Mouse (Mus musculus): Measurements from ENCODE around the gene Nos3. TPM values are rescaled to one million over a fixed set of nuclear protein-coding genes. Genes with fewer than 3 reads are reported as not detected.

Gene Nos3
- 1 to 10 TPM; 5.8 to 8.0 (median 6.9) TPM for total RNA-seq (2022)

- no peak for DNase-seq (ENCODE audit: low spot score in 2 of 2)
Measured at GRCm38 (mm10) chr5:24364508-24364907, at the start of gene Nos3. Gene Nos3 (plus strand): TSS chr5:24364810.

- DNase-seq (ENCODE audit: low spot score in 2 of 2), result no peak
Measured at GRCm38 (mm10) chr5:24319776-24320466, 44.7 kb upstream of the Nos3 start.

- no peak for DNase-seq (ENCODE audit: low spot score in 2 of 2)
Measured at GRCm38 (mm10) chr5:24320467-24320813, 44.2 kb upstream of the Nos3 start.

GRCm38 (mm10) chr5:24320894-24321293 lies 43.7 kb upstream of the Nos3 start:
- no peak for DNase-seq (ENCODE audit: low spot score in 2 of 2)

GRCm38 (mm10) chr5:24321711-24322682 lies 42.6 kb upstream of the Nos3 start:
- DNase-seq (ENCODE audit: low spot score in 2 of 2), result no peak

GRCm38 (mm10) chr5:24325251-24325650 lies 39.4 kb upstream of the Nos3 start:
- no peak for DNase-seq (ENCODE audit: low spot score in 2 of 2)

GRCm38 (mm10) chr5:24326166-24326841 lies 38.3 kb upstream of the Nos3 start:
- DNase-seq (ENCODE audit: low spot score in 2 of 2), result no peak

GRCm38 (mm10) chr5:24326842-24327417 lies 37.7 kb upstream of the Nos3 start:
- DNase-seq (ENCODE audit: low spot score in 2 of 2), result peak in 1 of 2 experiments; percentile 4

GRCm38 (mm10) chr5:24328813-24329211 lies 35.8 kb upstream of the Nos3 start:
- no peak for DNase-seq (ENCODE audit: low spot score in 2 of 2)

- peak in 1 of 2 experiments; percentile 32 for DNase-seq (ENCODE audit: low spot score in 2 of 2)
Measured at GRCm38 (mm10) chr5:24329212-24329964, 35.2 kb upstream of the Nos3 start.

GRCm38 (mm10) chr5:24329965-24330298 lies 34.7 kb upstream of the Nos3 start:
- DNase-seq (ENCODE audit: low spot score in 2 of 2), result no peak

- no peak for DNase-seq (ENCODE audit: low spot score in 2 of 2)
Measured at GRCm38 (mm10) chr5:24332401-24332800, 32.2 kb upstream of the Nos3 start.

- DNase-seq (ENCODE audit: low spot score in 2 of 2), result no peak
Measured at GRCm38 (mm10) chr5:24334749-24335148, 29.9 kb upstream of the Nos3 start.

- DNase-seq (ENCODE audit: low spot score in 2 of 2), result no peak
Measured at GRCm38 (mm10) chr5:24335888-24336511, 28.6 kb upstream of the Nos3 start.

GRCm38 (mm10) chr5:24337366-24337765 lies 27.2 kb upstream of the Nos3 start:
- no peak for DNase-seq (ENCODE audit: low spot score in 2 of 2)

GRCm38 (mm10) chr5:24337821-24338220 lies 26.8 kb upstream of the Nos3 start:
- DNase-seq (ENCODE audit: low spot score in 2 of 2), result no peak

- no peak for DNase-seq (ENCODE audit: low spot score in 2 of 2)
Measured at GRCm38 (mm10) chr5:24342205-24342963, 22.2 kb upstream of the Nos3 start.

GRCm38 (mm10) chr5:24342966-24343365 lies 21.6 kb upstream of the Nos3 start:
- no peak for DNase-seq (ENCODE audit: low spot score in 2 of 2)

- DNase-seq (ENCODE audit: low spot score in 2 of 2), result no peak
Measured at GRCm38 (mm10) chr5:24343379-24343778, 21.2 kb upstream of the Nos3 start.

GRCm38 (mm10) chr5:24343977-24344436 lies 20.6 kb upstream of the Nos3 start:
- DNase-seq (ENCODE audit: low spot score in 2 of 2), result no peak

Measured in left cerebral cortex, adult 8-10 months (tissue).